Mouse (Mus musculus) c-Kit-positive CD71-negative TER-119-negative erythroid progenitor cells, embryonic 14.5 days (primary cell): Measurements from ENCODE around the gene Map4k4.

Experiments used
- DNase-seq: peaks from one replicate; pipeline ENCODE4 v3.0.0-alpha.2; 2013; ENCODE audit warnings: low read depth

Gene Map4k4

DNA sequence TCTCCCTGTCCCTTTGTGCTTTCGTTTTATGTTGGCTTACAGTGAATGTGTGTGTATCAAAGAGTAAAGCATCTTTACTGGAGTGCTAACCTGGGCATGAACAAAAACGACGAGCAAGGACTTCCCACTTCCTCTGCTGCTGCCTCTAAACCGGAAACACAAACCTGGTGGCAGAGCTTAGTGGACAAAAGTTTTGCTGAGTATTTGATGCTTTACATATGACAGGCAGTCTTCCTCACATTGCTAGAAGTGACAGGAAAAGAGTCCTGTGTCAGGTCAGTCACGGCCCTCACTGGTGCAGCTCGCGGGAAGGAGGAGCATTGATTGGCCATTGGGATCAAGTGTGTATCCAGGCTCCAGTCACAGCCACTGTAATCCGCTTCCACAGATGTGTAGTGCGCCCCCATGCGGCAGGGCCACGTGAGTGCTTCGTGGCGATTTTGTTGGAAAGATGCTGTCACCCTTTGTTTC lies 35.7 kb downstream of the Map4k4 start:
- peak; percentile 79 for DNase-seq

GRCm38 (mm10) chr1:39936934-39937333 lies 36.2 kb downstream of the Map4k4 start:
- DNase-seq: no peak

GRCm38 (mm10) chr1:39937609-39938008 lies 36.9 kb downstream of the Map4k4 start:
- DNase-seq: no peak

DNA sequence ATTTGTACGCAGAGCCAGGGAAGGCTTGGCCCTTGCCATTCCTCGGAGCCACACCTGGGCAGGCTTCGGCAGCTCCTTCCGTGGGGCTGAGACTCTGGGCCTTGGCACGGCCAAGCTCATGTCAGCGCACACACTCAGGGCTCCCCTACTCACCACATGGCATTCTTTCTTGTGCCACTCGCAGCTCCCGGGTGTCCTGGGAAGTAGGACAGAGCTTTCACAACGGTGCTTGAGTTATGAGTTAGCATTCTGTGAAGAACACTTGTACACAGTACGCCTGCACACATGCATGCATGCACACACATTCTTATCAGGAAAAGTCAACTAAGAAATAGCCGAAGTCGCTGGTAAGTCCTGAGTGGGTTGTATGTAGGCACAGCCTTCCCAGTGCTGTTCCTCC lies 38.7 kb downstream of the Map4k4 start:
- no peak for DNase-seq

GRCm38 (mm10) chr1:39940342-39940741 lies 39.6 kb downstream of the Map4k4 start:
- DNase-seq: no peak

DNA sequence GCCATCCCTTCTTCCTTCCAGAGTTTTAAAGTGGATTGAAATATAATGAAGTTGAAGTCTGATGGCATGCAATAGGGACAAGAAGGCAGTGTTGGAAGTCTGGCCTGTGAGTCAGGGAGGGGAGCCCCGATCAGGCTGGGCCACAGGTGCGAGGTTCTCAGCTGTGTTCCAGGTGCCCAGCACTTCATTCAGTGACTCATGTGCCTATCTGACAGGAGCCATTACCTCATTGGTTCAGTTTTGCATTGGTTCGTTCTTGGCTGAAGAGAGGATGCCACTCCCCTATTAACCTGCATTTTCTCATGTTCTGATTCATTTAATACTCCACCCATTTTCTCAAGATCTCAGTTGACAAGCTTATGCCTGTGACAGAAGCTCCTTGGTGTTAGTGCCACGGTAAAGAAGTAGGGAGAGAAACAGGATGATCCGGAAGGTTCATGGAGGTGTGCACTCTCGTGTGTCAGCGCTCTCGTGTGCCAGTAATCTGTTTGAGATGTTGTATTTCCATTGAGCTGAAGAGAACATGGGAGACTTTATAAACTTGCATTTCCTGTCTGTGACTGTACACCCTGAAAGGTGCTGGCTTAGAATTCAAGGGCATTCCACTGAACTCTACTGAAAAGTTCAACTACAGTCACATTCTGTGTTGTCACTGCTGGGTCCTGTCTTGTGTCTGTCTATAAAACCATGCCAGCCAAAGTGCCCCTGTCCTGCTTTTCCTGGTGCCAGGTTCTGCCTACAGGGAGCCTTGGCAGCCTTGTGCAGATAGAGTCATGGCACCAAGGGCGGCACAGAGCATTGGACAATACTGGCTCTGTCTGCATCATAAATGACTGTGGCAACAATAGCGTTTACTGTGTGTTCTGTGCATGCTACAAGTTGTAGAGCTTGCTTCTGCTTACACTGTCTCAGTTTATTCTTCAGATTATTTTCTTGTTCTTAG lies 40.8 kb downstream of the Map4k4 start:
- DNase-seq: no peak

DNA sequence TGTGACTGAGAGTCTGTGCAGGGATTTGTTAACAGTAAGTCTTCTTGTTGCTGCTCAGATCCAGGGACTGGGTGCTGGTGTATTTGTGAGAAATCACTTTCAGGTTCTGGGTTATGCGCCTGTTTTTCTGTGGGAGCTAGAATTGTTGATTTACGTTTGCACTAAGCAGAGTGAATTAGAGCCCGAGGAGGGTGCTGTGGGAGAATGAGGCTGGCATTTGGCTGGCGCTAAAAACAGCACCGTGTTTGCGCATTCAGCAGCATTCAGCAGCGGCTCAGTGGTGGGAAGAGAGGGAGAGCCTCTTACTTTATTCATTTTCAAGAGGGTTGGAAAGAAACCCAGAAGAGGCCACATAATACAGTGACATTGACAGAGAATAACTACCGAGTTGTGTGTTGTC lies 42.2 kb downstream of the Map4k4 start:
- no peak for DNase-seq

GRCm38 (mm10) chr1:39944306-39944971 lies 43.7 kb downstream of the Map4k4 start:
- DNase-seq: no peak

DNA sequence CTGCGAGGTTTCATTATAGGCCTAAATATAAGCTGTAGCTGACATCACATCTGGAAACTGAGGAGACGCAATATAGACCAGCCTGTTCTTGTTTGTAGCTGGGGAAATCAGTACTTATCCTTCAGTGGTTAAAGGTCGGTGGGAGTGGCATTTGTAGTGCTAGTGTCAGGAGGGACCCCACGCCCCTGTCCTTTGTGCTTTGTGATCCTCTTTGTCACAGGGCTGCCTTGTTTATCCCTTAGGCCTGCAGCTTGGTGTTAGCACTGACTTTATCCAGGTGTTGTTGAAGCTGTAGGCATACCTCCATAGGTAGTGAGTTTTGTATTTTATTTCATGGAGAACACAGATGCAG lies 44.2 kb downstream of the Map4k4 start:
- no peak for DNase-seq

DNA sequence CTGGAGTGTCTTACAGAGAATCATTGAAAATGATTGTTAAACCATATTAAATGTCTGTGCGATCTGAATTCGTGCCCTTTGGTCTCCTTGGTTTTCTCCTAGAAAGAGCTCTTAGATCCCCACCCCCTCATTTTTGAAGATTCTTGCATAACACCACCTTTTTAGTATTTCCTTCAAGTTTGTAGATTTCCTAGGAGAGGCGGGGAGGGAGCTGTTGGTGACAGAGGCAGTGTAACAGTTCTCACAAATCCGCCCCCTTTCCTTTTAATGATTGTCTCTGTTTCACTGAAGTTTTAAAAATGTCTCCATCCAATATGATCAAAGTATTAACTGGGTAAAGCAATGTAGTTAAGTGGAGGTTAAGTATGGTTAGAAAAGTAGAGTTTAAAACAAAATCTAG lies 45.7 kb downstream of the Map4k4 start:
- DNase-seq: no peak

DNA sequence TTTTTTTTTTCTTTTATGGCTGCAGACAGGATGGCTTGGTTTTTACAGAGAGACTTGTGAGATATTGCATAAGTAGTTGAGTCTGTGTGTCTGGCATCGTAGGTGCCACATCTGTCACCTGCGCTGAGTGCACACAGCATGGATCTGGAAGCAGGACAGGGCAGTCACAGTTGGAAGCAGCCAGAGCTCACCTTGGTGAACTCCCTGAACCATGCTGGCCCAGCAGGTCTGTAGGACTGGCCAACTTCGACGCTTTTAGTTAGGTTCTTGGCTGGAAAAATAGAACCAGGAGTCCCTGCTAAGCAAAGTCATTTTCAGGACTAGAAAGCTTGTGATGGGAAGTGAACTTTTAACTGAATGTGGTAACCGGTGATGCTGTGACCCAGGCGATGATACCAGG lies 46.5 kb downstream of the Map4k4 start:
- DNase-seq: no peak

GRCm38 (mm10) chr1:39947701-39948359 lies 47.1 kb downstream of the Map4k4 start:
- DNase-seq: no peak

DNA sequence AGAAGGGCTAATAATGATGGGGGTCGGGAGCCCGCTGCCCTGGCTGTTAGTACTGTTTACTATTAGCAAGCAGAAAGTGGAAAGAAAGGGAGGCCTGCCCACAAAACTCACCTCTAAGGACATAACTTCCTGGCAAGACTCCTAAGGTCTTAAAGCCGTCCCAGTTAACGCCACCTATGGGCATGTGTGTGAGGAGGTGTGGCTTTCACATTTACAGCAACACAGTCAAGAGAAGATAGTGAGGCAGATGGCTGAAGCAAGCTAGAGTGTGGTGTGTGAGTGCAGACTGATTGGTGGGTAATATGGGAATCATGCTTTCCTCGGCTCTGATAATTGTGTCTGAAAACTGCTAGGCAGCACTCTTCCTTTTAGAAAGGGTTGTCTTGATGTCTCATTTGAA lies 48.5 kb downstream of the Map4k4 start:
- no peak for DNase-seq

DNA sequence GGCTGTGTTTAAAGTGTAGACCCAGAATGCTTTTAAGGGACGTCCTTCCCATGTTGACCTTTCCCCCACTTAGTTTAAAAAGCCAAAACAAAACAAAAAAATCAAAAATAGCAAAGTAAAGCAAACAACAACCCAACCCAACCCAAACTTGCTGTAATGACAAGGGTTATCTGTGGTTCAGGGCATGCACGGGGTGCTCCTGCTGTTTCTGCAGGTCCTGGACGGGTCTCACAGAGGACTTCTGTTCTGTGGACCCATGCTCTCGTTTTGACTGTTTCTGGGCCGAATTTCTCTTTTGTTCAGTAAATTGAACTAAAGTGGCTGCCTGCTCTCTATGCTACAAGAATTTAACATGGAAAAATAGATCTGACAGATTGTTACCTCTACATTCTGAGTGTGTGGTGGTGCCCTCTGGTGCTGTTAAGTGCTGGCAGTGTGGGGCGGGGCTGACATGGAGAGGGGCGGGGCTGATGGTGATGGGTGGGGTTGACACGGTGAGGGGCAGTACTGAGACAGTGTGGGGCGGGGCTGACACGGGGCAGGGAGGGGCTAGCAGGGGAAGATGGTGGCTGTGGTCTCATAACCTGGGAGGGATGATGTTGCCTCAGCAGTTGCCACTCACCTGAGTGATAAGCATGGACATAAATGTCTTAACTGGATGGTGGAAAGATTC lies 49.2 kb downstream of the Map4k4 start:
- no peak for DNase-seq

GRCm38 (mm10) chr1:39950590-39950989 lies 49.9 kb downstream of the Map4k4 start:
- DNase-seq: no peak

- DNase-seq: no peak
Observed at GRCm38 (mm10) chr1:39954652-39955051, 53.9 kb downstream of the Map4k4 start.

DNA sequence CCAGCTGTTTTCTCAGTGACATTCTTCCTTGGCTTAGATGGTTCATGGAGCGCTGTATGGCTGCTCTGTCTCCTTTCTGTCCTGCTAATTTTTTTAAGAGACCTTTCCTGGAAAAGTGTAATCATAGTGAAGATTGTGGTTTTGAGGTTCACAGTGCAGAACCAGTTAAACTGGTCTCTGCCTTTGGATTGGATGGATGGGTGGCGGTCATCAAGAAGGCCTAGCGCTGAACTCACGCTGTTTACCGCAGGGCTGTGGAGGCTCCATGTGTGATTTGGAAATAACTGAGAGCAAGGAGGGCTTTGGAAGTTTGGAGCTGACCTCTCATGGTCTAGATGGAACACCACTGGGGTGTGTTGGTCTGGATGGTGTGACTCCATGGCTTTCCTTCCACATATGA lies 56.0 kb downstream of the Map4k4 start:
- DNase-seq: no peak

DNA sequence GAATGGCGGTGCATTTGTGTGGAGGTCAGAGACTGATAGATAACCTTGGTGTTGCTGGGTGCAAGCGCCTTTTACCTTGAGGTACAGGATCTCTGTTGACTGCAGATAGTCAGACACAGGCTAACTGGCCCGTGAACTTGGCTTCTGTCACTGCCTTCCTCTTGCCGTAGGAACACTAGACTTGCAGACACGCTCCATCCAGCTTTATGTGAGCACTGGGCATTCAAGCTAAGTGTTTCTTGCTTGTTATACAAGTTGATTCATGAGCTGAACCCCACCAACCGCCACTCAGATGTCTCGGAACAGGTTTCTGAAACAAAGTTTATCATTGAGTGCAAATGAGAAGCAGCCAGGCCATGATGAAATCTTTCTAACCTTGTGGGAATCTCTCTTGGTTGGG lies 57.3 kb downstream of the Map4k4 start:
- no peak for DNase-seq

- no peak for DNase-seq
Observed at GRCm38 (mm10) chr1:39960623-39961022, 59.9 kb downstream of the Map4k4 start.

DNA sequence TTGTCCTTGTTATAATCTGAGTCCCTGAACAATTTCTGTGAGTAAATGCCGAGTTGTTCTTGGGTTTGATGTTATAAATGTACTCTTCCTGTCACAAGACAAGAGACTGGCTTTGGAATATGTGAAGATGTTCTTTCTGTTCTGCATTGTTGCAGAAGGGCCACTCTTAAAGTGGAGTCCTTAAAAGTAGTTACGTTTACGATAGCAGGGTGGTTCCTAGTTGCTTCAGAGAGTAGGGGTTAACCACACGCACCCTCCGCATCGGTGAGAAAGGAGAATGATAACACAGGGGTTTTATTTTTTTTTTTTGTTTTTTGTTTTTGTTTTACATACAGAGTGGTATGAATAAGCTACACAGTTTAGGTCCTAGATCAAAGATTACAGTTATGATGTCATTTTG lies 60.4 kb downstream of the Map4k4 start:
- DNase-seq: no peak

GRCm38 (mm10) chr1:39962321-39962720 lies 61.6 kb downstream of the Map4k4 start:
- DNase-seq: no peak

DNA sequence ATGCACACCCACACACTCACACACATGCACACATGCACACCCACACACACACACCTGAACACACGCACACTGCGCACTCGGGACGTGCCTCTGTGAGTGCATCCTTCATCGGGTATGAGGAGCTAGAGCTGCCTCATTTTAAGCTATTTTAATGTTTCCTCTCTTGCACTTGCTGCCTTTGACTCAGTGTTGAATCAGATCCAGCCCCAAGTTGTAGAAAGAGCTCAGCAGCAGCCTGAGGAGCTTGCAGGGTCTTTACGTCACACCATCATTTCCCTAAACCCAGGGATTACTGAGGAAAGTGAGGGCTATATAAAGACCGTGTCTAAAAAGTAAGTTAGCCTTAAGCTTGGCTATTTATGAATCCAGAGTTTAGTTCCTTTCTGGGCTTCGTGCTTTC lies 62.1 kb downstream of the Map4k4 start:
- no peak for DNase-seq
